Mouse (Mus musculus): ENCODE results near the gene Gm42906. TPM values are rescaled to one million over a fixed set of nuclear protein-coding genes. Genes with fewer than 3 reads are reported as not detected.

The Gm42906 gene
- polyA plus RNA-seq, 2 experiments = not detected

- no peak overlapping the region for H3K4me3 ChIP-seq (ENCODE audit: insufficient read depth in 1 of 2, low read depth in 2 of 2, low read length in 2 of 2)
- WGBS (ENCODE audit: insufficient replicate concordance) = 45% methylated on average over 5 of the region's 5 CpGs
- no peak for DNase-seq (ENCODE audit: low read depth in 3 of 3, low spot score in 3 of 3)
- H3K4me1 ChIP-seq (replicated peaks; ENCODE audit: control insufficient read depth in 2 of 2, insufficient read depth in 2 of 2, low read length in 1 of 2) = peaks cover 0 to 2% of the 10 kb centered on the region in 2 experiments; a peak in 1 of 4 replicates
- no peaks in the 10 kb centered on the region for H3K36me3 ChIP-seq (replicated peaks; ENCODE audit: control insufficient read depth, insufficient read depth, low read depth)
- no peak overlapping the region for H3K27ac ChIP-seq
- H3K4me2 ChIP-seq (ENCODE audit: low read depth) = no peak overlapping the region
- no peaks in the 10 kb centered on the region for H3K27me3 ChIP-seq (ENCODE audit: control insufficient read depth, insufficient read depth, low read length)
- no peak for ATAC-seq (ENCODE audit: insufficient read depth)
- no peak for TF ChIP-seq EP300 (IDR thresholded peaks at IDR 0.05; ENCODE audit: low read depth)
- TF ChIP-seq CTCF (IDR thresholded peaks at IDR 0.05; ENCODE audit: low read depth) = no peak
- H3K9ac ChIP-seq (replicated peaks) = no peak overlapping the region
- no peaks in the 10 kb centered on the region for H3K9me3 ChIP-seq (ENCODE audit: control insufficient read depth, low read length)
Measured at GRCm38 (mm10) chr5:151018450-151018849, 409.5 kb downstream of the Gm42906 start.

Other genes with a start within 250 kb of the Gm42906 start
- 0.93 and 1.1 TPM in 2 replicates for gene Stard13, start 194.3 kb downstream of the Gm42906 start, polyA plus RNA-seq (2012; rRNA removed)
- gene Stard13, start 194.3 kb downstream of the Gm42906 start, polyA plus RNA-seq (2014; fragmentation: Nextera tagmentation; extraction: Ambion mirVana) = 0.48 and 0.56 TPM in 2 replicates
- not detected in 2 replicates for gene Vmn2r18, start 177.9 kb upstream of the Gm42906 start, polyA plus RNA-seq (2012; rRNA removed)
- gene Vmn2r18, start 177.9 kb upstream of the Gm42906 start, polyA plus RNA-seq (2014; fragmentation: Nextera tagmentation; extraction: Ambion mirVana) = not detected in 2 replicates
- 24.3 and 30.4 TPM in 2 replicates for gene Rfc3, start 223.1 kb upstream of the Gm42906 start, polyA plus RNA-seq (2012; rRNA removed)
- 54.5 and 58.8 TPM in 2 replicates for gene Rfc3, start 223.1 kb upstream of the Gm42906 start, polyA plus RNA-seq (2014; fragmentation: Nextera tagmentation; extraction: Ambion mirVana)